Mouse (Mus musculus): ENCODE results near the gene Sema3b. TPM values are rescaled to one million over a fixed set of nuclear protein-coding genes. Genes with fewer than 3 reads are reported as not detected.
A peak's percentile ranks its signal among the peaks of the same experiment; 100 is the strongest.

Gene Sema3b
- polyA plus RNA-seq, 1 experiment from 2014 or later: 5.1 TPM

DNA sequence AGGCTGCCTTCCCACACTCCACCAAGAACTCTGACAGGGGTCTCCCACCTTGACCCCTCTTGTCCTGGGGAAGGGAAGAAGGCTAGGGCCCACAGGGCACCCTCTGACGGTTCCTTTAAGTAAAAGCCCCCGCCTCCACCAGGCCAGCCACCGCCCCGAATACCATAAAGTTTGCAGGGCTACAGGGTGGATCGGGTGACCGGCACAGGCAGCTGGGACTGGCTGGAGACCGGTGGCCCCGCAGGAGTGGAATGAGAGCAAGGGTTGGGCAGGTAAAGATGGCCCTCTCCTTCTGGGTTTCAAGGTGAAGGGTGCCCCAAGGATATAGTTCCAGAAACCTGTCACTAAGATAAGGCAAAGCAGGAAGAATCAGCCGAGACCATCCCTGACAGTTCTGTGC, 2.4 kb downstream of the Sema3b start:
- WGBS: 8% methylated on average over 9 of the region's 9 CpGs
- no peak for ATAC-seq (ENCODE audit: low FRiP score)
- Histone ChIP-seq H3K27ac (peak overlapping the region; percentile 1; the same call in 1 of the 2 replicates), H3K4me2 (replicated peaks) (peak overlapping the region; percentile 32), H3K27me3 (peaks cover 3% of the 10 kb centered on the region; the same call in 1 of the 2 replicates), H3K36me3 (no peaks in the 10 kb centered on the region), H3K4me1 (peaks cover 67% of the 10 kb centered on the region), H3K4me3 (no peak overlapping the region), H3K9me3 (replicated peaks) (no peaks in the 10 kb centered on the region), H3K9ac (peak overlapping the region; percentile 1; the same call in 1 of the 2 replicates)

DNA sequence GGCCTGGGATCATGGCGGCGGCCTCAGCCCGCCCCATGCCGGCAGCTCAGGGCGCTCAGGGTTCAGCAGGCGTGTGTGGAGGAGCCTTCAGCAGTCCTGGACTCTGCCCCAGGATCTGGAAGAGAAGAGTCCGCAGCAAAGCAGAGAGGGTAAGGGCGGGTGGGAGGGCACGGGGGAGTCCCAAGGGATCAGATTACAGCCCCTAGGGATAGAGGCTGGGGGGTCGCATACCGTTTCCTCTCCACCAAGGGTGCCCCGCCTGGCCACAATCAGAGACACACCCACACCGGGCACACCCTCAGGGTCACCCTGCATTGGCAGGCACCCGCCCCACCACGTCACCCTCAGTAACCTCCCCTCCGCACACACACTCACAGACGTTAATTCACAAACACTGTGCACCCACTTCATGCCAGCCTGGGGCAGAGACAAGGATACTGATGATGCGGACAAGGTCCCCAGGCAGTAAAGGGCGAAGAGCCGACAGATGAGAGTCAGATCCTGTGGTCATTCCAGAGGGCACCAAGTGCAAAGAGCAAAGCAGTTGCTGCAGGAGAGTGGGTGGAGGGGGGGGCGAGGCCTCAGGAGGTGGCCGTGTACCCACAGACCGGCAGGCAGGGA, 3.9 kb downstream of the Sema3b start:
- no peak for ATAC-seq (ENCODE audit: low FRiP score)
- WGBS: 38% methylated on average over 22 of the region's 23 CpGs
- Histone ChIP-seq H3K9ac (peak overlapping the region; percentile 38; the same call in 1 of the 2 replicates), H3K9me3 (replicated peaks) (no peaks in the 10 kb centered on the region), H3K4me2 (replicated peaks) (peak overlapping the region; percentile 39), H3K4me1 (peaks cover 59% of the 10 kb centered on the region), H3K27ac (no peak overlapping the region), H3K4me3 (peak overlapping the region; percentile 17; the same call in 1 of the 2 replicates), H3K36me3 (no peaks in the 10 kb centered on the region), H3K27me3 (peaks cover 3% of the 10 kb centered on the region; the same call in 1 of the 2 replicates)

DNA sequence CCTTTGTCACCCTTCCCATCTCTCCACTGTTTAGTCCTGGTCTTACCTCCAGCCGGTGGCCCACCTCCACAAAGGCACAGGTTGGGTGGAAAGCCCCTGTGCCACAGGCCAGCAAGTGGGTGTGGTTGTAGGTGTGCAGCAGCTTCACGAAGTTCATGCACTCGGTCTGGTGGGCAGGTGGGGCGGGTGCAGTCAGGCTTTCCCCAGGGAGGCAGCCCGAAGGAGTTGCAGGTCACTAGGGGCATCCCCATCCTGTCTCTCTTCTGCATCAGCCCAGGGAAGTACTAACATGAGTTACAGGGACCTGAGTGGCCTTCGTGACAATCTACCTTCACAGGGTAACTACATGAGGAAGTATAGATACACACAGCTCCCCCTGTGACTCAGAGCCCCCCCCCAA, 5.8 kb downstream of the Sema3b start:
- Histone ChIP-seq H3K27ac (no peak overlapping the region), H3K9me3 (replicated peaks) (no peaks in the 10 kb centered on the region), H3K36me3 (no peaks in the 10 kb centered on the region), H3K9ac (no peak overlapping the region), H3K4me2 (replicated peaks) (no peak overlapping the region), H3K4me1 (peaks cover 44% of the 10 kb centered on the region), H3K27me3 (peaks cover 6% of the 10 kb centered on the region; the same call in 1 of the 2 replicates), H3K4me3 (no peak overlapping the region)
- WGBS: 77% methylated on average over 6 of the region's 6 CpGs
- no peak for ATAC-seq (ENCODE audit: low FRiP score)

DNA sequence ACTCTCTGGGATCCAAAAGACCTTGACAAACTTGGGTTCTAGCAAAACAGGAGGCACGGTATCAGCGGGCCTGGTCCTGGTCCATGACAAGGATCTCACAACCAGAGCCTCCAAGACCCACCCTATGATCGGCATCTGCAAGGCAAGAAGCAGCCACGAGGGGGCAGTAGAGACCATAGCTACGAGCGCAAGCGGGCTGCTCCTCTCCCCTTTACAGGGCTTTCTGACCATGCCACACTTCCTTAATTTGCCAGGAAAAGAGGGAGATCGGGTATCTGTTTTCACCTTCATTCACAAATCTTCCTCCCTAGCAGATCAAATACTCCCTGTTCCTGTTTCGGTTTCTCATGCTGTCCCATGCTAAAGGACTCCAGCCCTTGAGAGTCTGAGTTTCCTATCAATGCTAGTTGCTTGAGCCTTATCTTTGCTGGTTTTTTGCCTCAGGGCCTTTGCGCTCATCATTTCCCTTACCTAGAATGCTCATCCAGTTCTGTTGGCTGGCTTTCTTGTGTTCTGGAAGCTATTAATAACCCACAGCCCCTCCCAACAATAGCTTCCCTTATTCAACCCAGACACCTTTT, 6.9 kb downstream of the Sema3b start:
- H3K4me1 ChIP-seq: peaks cover 33% of the 10 kb centered on the region
- peaks cover 4% of the 10 kb centered on the region; the same call in 1 of the 2 replicates for H3K27me3 ChIP-seq
- H3K4me3 ChIP-seq: no peak overlapping the region
- H3K9me3 ChIP-seq (replicated peaks): no peaks in the 10 kb centered on the region
- 12% methylated on average over 10 of the region's 10 CpGs for WGBS
- peak; percentile 68; the same call in 1 of the 2 replicates for ATAC-seq (ENCODE audit: low FRiP score)
- 0 out of 2 replicates have a peak overlapping the region, but pooled peaks have one; percentile 9 for H3K27ac ChIP-seq
- H3K36me3 ChIP-seq: no peaks in the 10 kb centered on the region
- no peak overlapping the region for H3K4me2 ChIP-seq (replicated peaks)
- H3K9ac ChIP-seq: no peak overlapping the region

DNA sequence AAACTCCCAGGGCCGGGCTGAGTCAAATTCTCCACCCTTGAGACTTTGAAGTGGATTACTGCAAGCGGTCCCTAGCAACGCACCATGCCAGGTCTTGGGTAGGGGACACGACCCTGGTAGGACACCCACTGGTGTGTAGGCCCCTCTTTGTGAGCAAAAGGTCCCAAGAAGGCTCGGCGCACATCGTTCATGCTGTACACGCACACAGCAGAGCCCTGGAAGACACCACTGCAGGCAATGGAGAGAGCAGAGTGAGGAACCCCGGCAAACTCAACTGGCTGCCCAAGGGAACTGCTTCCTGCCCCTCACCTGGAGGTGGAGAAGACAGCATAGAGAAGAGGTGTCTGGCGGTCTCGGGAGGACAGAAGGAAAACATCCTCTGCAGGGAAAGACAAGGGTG, 7.8 kb downstream of the Sema3b start:
- Histone ChIP-seq H3K27ac (no peak overlapping the region), H3K9me3 (replicated peaks) (no peaks in the 10 kb centered on the region), H3K36me3 (no peaks in the 10 kb centered on the region), H3K27me3 (peaks cover 4% of the 10 kb centered on the region; the same call in 1 of the 2 replicates), H3K9ac (no peak overlapping the region), H3K4me1 (peaks cover 25% of the 10 kb centered on the region), H3K4me3 (no peak overlapping the region), H3K4me2 (replicated peaks) (no peak overlapping the region)
- no peak for ATAC-seq (ENCODE audit: low FRiP score)
- 89% methylated on average over 11 of the region's 11 CpGs for WGBS

DNA sequence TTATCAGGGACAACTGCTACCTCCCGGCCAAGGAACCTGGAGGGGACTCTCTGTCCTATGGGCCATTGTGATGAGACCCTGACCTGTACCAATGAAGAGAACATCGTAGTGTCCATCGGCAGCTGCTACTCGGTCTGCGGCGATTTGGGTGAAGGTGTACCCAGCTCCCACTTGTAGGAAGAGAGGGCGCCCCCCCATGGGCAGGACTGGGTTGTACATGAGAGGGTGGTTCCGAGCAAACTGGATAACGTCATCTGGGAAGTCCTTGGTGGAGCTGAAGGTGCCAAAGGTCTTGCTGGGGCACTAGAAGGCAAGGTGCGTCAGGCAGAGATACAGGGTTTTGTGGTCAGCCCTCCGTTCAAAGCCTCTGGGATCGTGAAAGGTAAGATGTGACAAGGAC, 8.3 kb downstream of the Sema3b start:
- no peaks in the 10 kb centered on the region for H3K36me3 ChIP-seq
- peaks cover 4% of the 10 kb centered on the region; the same call in 1 of the 2 replicates for H3K27me3 ChIP-seq
- no peak for ATAC-seq (ENCODE audit: low FRiP score)
- H3K4me2 ChIP-seq (replicated peaks): no peak overlapping the region
- WGBS: 76% methylated on average over 12 of the region's 12 CpGs
- H3K4me3 ChIP-seq: no peak overlapping the region
- H3K27ac ChIP-seq: no peak overlapping the region
- H3K9ac ChIP-seq: no peak overlapping the region
- no peaks in the 10 kb centered on the region for H3K9me3 ChIP-seq (replicated peaks)
- peaks cover 24% of the 10 kb centered on the region for H3K4me1 ChIP-seq

DNA sequence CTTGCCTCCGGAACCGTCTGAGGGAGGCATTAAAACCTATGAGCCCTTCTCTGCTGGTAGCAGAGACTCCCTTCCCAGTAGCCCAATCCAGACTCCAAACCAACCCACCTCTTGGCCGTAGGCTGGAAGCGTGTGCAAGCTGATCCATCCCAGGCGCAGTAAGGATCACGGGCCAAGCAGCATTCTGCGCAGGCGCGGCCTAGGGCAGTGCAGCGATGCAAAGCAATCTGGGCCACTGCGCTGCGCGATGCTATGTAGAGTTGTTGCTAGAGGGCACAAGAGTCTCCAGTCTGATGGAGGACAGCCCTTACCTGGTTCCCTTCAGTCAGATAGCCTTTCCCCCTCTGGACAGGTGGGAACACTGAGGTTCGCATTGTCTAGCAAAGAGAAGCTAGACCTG, 9.2 kb downstream of the Sema3b start:
- H3K4me3 ChIP-seq: no peak overlapping the region
- H3K27ac ChIP-seq: no peak overlapping the region
- H3K36me3 ChIP-seq: no peaks in the 10 kb centered on the region
- 0 out of 2 replicates have a peak overlapping the region, but pooled peaks have one; percentile 6 for H3K9ac ChIP-seq
- no peak overlapping the region for H3K4me2 ChIP-seq (replicated peaks)
- 76% methylated on average over 14 of the region's 14 CpGs for WGBS
- peaks cover 17% of the 10 kb centered on the region for H3K4me1 ChIP-seq
- H3K9me3 ChIP-seq (replicated peaks): no peaks in the 10 kb centered on the region
- no peak for ATAC-seq (ENCODE audit: low FRiP score)
- H3K27me3 ChIP-seq: peaks cover 4% of the 10 kb centered on the region; the same call in 1 of the 2 replicates

DNA sequence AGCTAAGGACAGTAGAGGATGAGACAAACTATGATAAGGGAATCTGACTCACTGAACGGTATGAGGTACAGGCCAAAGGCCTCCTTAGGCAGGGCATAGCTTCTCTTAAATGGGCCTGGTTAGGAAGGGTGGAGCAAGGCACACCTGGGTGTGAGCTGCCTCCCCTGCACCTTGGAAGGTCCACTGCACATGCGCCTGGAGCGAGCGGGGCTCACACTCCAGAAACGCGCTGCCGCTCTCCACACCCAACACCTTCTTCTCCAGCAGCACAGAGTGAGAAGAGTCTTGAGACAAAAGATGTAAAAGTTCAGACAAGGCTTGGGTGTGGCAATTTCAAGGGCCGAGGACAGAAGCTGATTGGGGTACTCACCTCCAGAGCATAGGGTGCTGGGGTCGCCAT, 9.6 kb downstream of the Sema3b start:
- Histone ChIP-seq H3K4me1 (peaks cover 13% of the 10 kb centered on the region), H3K9ac (no peak overlapping the region), H3K4me3 (no peak overlapping the region), H3K4me2 (replicated peaks) (no peak overlapping the region), H3K9me3 (replicated peaks) (no peaks in the 10 kb centered on the region), H3K27ac (no peak overlapping the region), H3K36me3 (no peaks in the 10 kb centered on the region; the same call in 1 of the 2 replicates), H3K27me3 (peaks cover 4% of the 10 kb centered on the region; the same call in 1 of the 2 replicates)
- 89% methylated on average over 9 of the region's 9 CpGs for WGBS
- ATAC-seq (ENCODE audit: low FRiP score): no peak

DNA sequence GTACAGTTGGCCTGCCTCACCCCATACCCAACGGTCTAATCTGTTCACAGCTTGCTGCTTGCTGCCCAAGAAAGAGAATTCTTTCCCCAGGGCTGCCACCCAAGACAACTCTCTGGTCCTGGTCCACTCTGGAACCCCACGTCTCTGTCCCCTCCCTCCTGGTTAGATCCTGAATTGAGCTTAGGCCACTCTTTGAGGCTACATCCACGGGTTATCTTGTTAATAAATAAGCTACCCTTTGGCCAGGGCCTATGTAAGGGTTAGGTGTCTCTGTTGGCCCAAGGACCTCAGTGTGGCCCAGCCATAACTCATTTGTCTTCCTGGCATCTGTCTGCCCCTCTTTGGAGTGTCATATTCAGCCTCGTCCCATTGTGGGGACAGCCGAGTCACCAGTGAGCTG, 10.6 kb downstream of the Sema3b start:
- H3K9ac ChIP-seq: no peak overlapping the region
- no peak overlapping the region for H3K4me3 ChIP-seq
- peaks cover 4% of the 10 kb centered on the region for H3K36me3 ChIP-seq
- WGBS: 82% methylated on average over 5 of the region's 5 CpGs
- H3K27ac ChIP-seq: no peak overlapping the region
- no peak overlapping the region for H3K4me2 ChIP-seq (replicated peaks)
- H3K27me3 ChIP-seq: peaks cover 4% of the 10 kb centered on the region; the same call in 1 of the 2 replicates
- ATAC-seq (ENCODE audit: low FRiP score): no peak
- H3K4me1 ChIP-seq: peaks cover 8% of the 10 kb centered on the region; the same call in 1 of the 2 replicates
- H3K9me3 ChIP-seq (replicated peaks): no peaks in the 10 kb centered on the region

DNA sequence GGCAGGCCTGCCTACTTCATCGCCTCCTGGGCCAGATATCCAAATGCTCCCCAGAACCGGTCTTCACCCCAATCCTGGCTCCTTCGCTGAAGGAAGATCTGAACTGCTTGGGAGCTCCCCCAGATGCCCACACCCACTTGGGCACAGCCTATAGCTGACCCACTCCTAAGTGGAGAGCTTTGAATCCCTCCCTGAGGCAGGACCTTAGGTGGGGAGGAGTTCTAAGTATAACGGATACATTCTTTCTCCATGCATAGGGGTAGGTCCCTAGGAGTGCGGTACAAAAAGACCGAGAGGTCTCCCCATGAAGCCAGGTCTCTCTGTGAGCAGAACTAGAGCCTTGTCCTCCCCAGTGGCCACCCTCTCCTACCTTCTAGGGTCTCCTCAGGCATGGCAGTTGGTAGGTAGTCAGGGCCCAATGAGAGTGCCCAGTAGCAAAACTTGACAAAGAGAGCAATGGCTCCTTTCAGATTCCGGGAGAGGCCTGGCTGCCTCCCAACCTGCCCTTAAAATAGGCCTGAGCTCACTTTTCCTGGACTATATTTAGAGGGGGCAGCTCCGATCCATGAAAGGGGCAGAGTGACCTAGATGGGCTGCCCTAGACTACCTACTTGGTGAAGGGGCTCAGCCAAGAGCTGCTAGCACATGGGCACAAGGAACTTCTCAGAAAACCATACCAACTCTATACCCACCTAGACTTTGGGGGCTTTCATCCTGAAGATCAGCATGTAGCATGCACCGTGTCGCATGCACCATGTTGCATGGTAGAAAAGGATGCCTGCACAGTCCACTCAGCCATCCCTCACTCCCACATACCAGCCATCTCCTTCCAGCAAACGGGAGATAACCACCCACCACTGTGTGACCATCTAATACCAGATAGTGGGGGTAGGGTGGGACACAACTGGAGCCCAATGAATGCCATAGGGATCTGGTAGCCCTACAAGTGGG, 12.1 kb downstream of the Sema3b start:
- no peak overlapping the region for H3K9ac ChIP-seq
- 88% methylated on average over 11 of the region's 11 CpGs for WGBS
- H3K4me3 ChIP-seq: no peak overlapping the region
- H3K4me1 ChIP-seq: no peaks in the 10 kb centered on the region
- H3K36me3 ChIP-seq: peaks cover 19% of the 10 kb centered on the region
- no peaks in the 10 kb centered on the region for H3K9me3 ChIP-seq (replicated peaks)
- ATAC-seq (ENCODE audit: low FRiP score): no peak
- H3K27me3 ChIP-seq: peaks cover 4% of the 10 kb centered on the region; the same call in 1 of the 2 replicates
- H3K4me2 ChIP-seq (replicated peaks): no peak overlapping the region
- H3K27ac ChIP-seq: no peak overlapping the region

DNA sequence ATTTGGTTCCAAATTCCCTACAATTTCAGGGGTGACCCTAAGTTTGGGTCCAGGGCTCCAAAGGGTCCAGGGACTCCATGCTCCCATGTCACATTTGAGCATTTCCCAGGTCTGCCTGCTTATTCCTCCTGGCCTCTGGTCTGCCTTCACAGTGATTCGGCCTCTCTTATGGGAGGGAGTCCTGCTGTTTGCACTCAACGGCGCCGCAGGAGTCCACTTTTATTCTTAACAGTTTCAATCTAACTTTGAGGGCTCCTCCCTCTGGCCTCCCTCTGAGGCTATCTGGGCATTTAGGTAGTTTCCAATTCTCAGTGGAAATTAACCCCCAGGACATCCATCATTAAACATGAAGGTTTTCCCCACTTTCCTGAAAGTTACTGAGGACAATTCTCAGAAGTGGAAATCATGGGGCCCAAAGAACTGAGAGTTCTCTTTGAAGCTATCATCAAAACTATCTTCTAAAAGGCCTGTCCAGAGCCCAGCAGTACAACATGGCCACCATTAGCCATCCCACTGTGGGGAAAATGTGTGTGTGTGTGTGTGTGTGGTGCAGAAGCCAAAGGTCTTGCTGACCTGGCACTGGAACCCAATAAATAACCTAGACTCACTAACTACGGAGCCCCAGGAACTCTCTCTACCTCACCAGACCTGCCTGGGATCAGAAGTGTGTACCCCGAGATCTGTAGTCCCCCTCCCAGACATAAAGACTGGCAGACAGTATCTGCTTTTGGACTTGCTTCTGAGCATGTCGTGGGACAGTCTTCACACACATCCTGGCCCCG, 14.6 kb downstream of the Sema3b start:
- Histone ChIP-seq H3K9me3 (replicated peaks) (no peaks in the 10 kb centered on the region), H3K9ac (no peak overlapping the region), H3K4me3 (no peak overlapping the region), H3K36me3 (peaks cover 41% of the 10 kb centered on the region), H3K4me2 (replicated peaks) (no peak overlapping the region), H3K27ac (no peak overlapping the region), H3K27me3 (no peaks in the 10 kb centered on the region; the same call in 1 of the 2 replicates), H3K4me1 (no peaks in the 10 kb centered on the region)
- WGBS: 74% methylated on average over 8 of the region's 8 CpGs
- ATAC-seq (ENCODE audit: low FRiP score): no peak

Data from hindbrain, embryonic 12.5 days (tissue).